Mouse (Mus musculus) embryonic facial prominence, embryonic 14.5 days (tissue): ENCODE data around the gene Rars. TPM values are rescaled to one million over a fixed set of nuclear protein-coding genes. Genes with fewer than 3 reads are reported as not detected.

Source experiments
- ATAC-seq: fragments of 200-750 bp; cut with Nextera tagmentation; 2 replicates; pipeline ENCODE4 v1.8.0; 2017; ENCODE audit warnings: low read depth, moderate number of reproducible peaks, moderate TSS enrichment
- DNase-seq: peaks from one replicate; pipeline ENCODE4 v3.0.0-alpha.2; 2015; ENCODE audit warnings: low spot score
- H3K27ac ChIP-seq: fragments of 300-500 bp; sonication (generic); replicated peaks from 2 replicates; pipeline ENCODE4 v1.5.1; 2014; ENCODE audit warnings: low read depth, mild to moderate bottlenecking, low read length, moderate library complexity
- H3K27me3 ChIP-seq: fragments of 300-500 bp; sonication (generic); replicated peaks from 2 replicates; pipeline ENCODE4 v1.6.1; 2014; ENCODE audit warnings: low read length; ENCODE audit not compliant: control insufficient read depth, insufficient read depth
- H3K36me3 ChIP-seq: fragments of 300-500 bp; sonication (generic); 2 replicates; pipeline ENCODE4 v1.6.1; 2014; ENCODE audit warnings: low read length, mixed read lengths; ENCODE audit not compliant: control insufficient read depth, insufficient read depth
- H3K4me1 ChIP-seq: fragments of 300-500 bp; sonication (generic); 2 replicates; pipeline ENCODE4 v1.6.1; 2014; ENCODE audit warnings: antibody characterized with exemption, low read length; ENCODE audit not compliant: control insufficient read depth, insufficient read depth
- H3K4me2 ChIP-seq: fragments of 300-500 bp; sonication (generic); 2 replicates; pipeline ENCODE4 v1.6.1; 2014; ENCODE audit warnings: low read depth, mild to moderate bottlenecking, low read length, moderate library complexity, mixed read lengths
- H3K4me3 ChIP-seq: fragments of 300-500 bp; sonication (generic); 2 replicates; pipeline ENCODE4 v1.5.1; 2014; ENCODE audit warnings: low read depth, mild to moderate bottlenecking, low read length
- H3K9ac ChIP-seq: fragments of 300-500 bp; sonication (generic); 2 replicates; pipeline ENCODE4 v1.6.1; 2014; ENCODE audit warnings: low read depth, mild to moderate bottlenecking, low read length, moderate library complexity, mixed read lengths
- H3K9me3 ChIP-seq: fragments of 300-500 bp; sonication (generic); 2 replicates; pipeline ENCODE4 v1.6.1; 2016; ENCODE audit warnings: low read length; ENCODE audit not compliant: control insufficient read depth
- WGBS: fragments of 180-500 bp; shearing (Covaris S2); extraction: QIAGEN DNeasy Blood & Tissue Kit; methylation state at CpG from one replicate; pipeline ENCODE4 v1.1.7; 2014; 5-methylcytosine and 5-hydroxymethylcytosine counted together
- microRNA counts: library from miRNA; unstranded; fragments of <30 nt; microRNA quantifications from one replicate; lab custom pipeline; 2017
- microRNA-seq: library from miRNA; unstranded; fragments of <30 nt; microRNA quantifications from one replicate; pipeline ENCODE4, GENCODE M21; 2016; ENCODE audit warnings: borderline number of aligned reads
- polyA plus RNA-seq: library from polyadenylated mRNA; unstranded; fragments of >200 nt; fragmentation: Nextera tagmentation; extraction: Ambion mirVana; gene quantifications from 2 replicates; pipeline ENCODE4 v1.2.1, GENCODE M21; 2014

The Rars gene
- polyA plus RNA-seq, 1 experiment from 2014 or later, result 85.9 TPM

GRCm38 (mm10) chr11:35769746-35770437, 64.4 kb downstream of the Rars start:
- H3K27ac ChIP-seq, result peak overlapping the region; percentile 96
- no peaks in the 10 kb centered on the region for H3K36me3 ChIP-seq
- H3K4me1 ChIP-seq, result peaks cover 10% of the 10 kb centered on the region
- peak overlapping the region; percentile 96 for H3K9ac ChIP-seq
- DNase-seq (peak; percentile 86), ATAC-seq (peak; percentile 89)
- H3K4me2 ChIP-seq, result peak overlapping the region; percentile 88
- no peaks in the 10 kb centered on the region for H3K9me3 ChIP-seq
- WGBS, result under 1% methylated on average over 22 of the region's 41 CpGs
- no peaks in the 10 kb centered on the region for H3K27me3 ChIP-seq
- H3K4me3 ChIP-seq, result peak overlapping the region; percentile 92

GRCm38 (mm10) chr11:35769188-35769745, 65.0 kb downstream of the Rars start, which contains the start of gene Pank3:
Gene Pank3, plus strand, starts transcription at chr11:35769484.
- WGBS, result under 1% methylated on average over 18 of the region's 50 CpGs
- peak; percentile 100 for ATAC-seq
- no peaks in the 10 kb centered on the region for H3K9me3 ChIP-seq

GRCm38 (mm10) chr11:35766845-35767244, 67.5 kb downstream of the Rars start:
- no peak overlapping the region for H3K4me3 ChIP-seq
- ATAC-seq (no peak), DNase-seq (no peak)
- H3K9me3 ChIP-seq, result no peaks in the 10 kb centered on the region
- H3K4me1 ChIP-seq, result peaks cover 10% of the 10 kb centered on the region
- WGBS, result 84% methylated on average over 5 of the region's 5 CpGs
- H3K36me3 ChIP-seq, result no peaks in the 10 kb centered on the region
- no peak overlapping the region for H3K27ac ChIP-seq
- H3K9ac ChIP-seq, result no peak overlapping the region
- H3K27me3 ChIP-seq, result no peaks in the 10 kb centered on the region
- no peak overlapping the region for H3K4me2 ChIP-seq

More at GRCm38 (mm10) chr11:35769188-35769745, 65.0 kb downstream of the Rars start, which contains the start of gene Pank3:
- peak; percentile 100 for DNase-seq
- Histone ChIP-seq H3K27me3 (no peaks in the 10 kb centered on the region), H3K36me3 (no peaks in the 10 kb centered on the region), H3K4me3 (peak within 1 kb of the TSS; percentile 92), H3K9ac (peak within 1 kb of the TSS; percentile 96), H3K4me2 (peak within 1 kb of the TSS; percentile 88), H3K27ac (peak within 1 kb of the TSS; percentile 96), H3K4me1 (peaks cover 10% of the 10 kb centered on the region)

- DNase-seq (no peak), ATAC-seq (no peak)
Observed at GRCm38 (mm10) chr11:35760627-35761003, 73.7 kb downstream of the Rars start.

GRCm38 (mm10) chr11:35760001-35760626, 74.2 kb downstream of the Rars start:
- Histone ChIP-seq H3K27me3 (no peaks in the 10 kb centered on the region), H3K4me1 (no peaks in the 10 kb centered on the region), H3K4me3 (no peak overlapping the region), H3K4me2 (no peak overlapping the region), H3K9ac (no peak overlapping the region), H3K9me3 (no peaks in the 10 kb centered on the region), H3K27ac (no peak overlapping the region), H3K36me3 (no peaks in the 10 kb centered on the region)
- no peak for DNase-seq
- WGBS, result 84% methylated on average over 7 of the region's 7 CpGs
- ATAC-seq, result no peak

More at GRCm38 (mm10) chr11:35760627-35761003, 73.7 kb downstream of the Rars start:
- no peaks in the 10 kb centered on the region for H3K36me3 ChIP-seq
- no peak overlapping the region for H3K27ac ChIP-seq
- no peak overlapping the region for H3K4me2 ChIP-seq
- H3K4me1 ChIP-seq, result no peaks in the 10 kb centered on the region
- no peak overlapping the region for H3K4me3 ChIP-seq
- H3K9ac ChIP-seq, result no peak overlapping the region
- no peaks in the 10 kb centered on the region for H3K27me3 ChIP-seq
- WGBS, result 96% methylated on average over 4 of the region's 4 CpGs
- no peaks in the 10 kb centered on the region for H3K9me3 ChIP-seq

MicroRNAs within 50 kb of the gene (microRNA counts, 519-probe panel; counts per million panel counts)
- microRNA mmu-miR-103 (lab: Ali Mortazavi, UCI), result 3,571 counts per million, percentile 83 among the panel's probes with 10 or more counts

Small RNA genes lying within 50 kb of the gene (microRNA-seq; reads per million reads assigned to microRNA genes)
- gene Mir103-1, result 6.0 reads per million, percentile 23 among the genes with 10 or more reads in this experiment

Other genes with a start within 250 kb of the Rars start
- gene Pank3, start 65.0 kb downstream of the Rars start, polyA plus RNA-seq, result 21.2 and 21.4 TPM in 2 replicates
- gene Fbll1, start 35.6 kb downstream of the Rars start, polyA plus RNA-seq, result 0.58 and 1.1 TPM in 2 replicates
- gene Wwc1, start 146.0 kb upstream of the Rars start, polyA plus RNA-seq, result 4.1 and 4.3 TPM in 2 replicates